Mouse (Mus musculus): ENCODE results near the gene Cwc22.

The Cwc22 gene

DNA sequence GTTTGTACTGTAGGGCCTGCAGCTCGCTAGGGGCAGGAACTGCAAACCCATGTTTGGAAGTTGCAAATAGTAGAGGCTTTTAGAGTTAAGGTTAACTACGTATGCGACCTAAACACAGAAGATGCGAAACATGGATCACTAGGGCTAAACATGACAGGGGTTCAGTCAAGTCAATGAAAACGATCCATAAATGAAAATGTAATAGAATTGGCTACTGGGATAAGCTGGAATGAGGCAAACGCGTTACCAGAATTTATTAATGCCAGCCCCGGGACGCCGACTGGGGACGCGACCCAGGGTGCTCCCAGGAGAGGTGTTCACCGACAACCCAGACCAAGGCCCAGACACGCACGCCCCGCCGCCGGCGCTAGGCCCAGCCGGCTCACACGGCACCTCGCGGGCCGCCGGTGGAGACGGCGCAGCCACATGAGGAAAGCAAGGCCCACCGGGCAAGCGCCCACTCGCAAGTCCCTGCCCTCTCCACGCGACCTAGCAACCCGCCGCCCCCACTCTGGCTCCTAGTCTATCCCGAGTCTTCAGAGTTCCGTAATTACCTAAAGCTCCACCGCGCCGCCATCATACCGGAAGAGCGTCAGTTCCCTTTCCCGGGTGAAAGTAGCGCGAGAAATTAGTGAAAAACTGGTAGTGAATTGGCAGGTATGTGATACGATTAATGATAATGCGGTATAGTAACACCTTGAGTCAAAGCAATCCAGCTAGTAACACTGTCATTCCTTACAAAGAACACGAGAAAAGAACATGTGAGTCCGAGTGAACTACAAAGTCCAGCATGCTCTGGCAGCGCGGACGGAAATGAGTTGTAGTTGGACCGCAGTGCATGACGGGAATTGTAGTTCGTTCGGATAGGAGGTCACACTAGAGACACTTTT, at the start of gene Cwc22:
Gene Cwc22, minus strand, starts transcription at position 780 of the 890 bp plus-strand sequence.
- DNase-seq (ENCODE audit: low read depth), result peak; percentile 100

DNA sequence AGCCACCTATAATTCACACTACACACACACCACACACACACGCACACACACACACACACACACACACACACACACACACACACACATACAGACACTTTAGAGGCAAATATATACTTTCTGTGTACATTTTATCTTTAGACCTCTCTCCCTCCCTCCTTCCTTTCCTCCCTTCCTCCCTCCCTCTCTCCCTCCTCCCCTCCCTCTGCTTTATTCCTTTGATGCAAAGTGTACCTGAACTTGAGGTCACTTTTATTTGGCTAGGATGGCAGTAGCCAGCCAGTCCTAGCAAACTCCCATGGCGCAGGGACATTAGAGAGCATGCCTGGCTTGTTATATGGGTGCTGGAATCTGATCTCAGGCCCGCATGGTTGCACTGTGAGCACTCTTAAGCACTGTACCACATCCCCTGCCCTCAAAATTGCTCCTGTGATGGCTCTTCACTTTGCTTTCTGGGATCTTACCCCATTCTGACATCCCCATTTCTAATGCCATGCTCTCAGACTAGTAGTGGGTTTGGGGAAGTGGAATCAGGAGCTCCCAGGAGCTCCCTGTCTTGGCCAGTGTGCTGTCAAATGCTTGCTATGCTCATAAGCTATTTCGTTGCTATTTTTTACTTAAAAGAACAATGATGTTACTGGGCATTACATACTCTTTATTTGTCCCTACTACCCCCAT, 47.7 kb upstream of the Cwc22 start:
- no peak for DNase-seq (ENCODE audit: low read depth)

DNA sequence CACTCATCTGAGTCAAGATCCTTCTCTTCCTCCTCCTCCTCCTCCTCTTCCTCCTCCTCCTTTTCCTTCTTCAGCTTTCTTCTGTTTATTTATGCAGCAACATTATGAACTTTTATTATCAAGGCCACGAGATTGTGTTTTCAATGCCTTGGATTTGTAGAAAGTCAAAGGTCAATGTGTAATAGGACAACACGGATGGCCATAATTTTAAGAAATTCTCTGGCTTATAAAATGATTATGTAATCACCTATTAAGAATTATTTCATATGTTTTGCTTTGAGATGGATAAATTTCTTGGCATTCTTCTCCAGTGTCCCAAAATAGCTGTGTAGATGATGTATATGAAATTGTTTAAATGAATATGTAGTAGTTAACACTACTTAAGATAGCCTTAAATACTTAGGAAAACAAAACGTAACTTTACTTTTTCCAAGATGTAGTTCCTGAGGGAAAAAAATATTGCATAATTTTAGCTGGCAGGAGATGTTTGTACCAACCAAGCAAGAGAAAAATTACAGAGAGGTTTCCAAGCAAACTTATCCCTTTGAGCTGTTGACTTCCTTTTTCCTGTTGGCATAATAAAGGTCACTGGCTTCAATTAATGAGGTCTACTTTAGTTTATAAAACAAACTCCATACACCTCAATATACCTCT, 46.9 kb upstream of the Cwc22 start:
- no peak for DNase-seq (ENCODE audit: low read depth)

DNA sequence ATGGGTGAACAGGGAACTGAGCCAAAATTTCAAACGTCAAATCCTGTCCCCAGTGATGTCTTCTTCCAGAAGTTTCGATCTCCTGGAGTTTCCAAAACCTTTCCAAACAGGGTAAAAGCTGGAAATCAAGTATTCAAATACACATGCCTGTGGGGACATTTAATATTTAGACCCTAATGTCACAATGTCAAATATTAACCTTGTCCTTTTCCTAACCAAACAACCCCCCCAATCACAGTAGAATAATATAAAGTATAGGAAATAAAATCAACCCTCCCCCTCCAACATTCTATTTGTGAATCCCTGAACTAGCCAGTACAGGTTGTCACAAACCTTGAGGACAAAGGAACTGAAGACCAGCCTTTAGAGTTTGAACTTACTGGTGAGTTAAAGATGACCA, 44.6 kb upstream of the Cwc22 start:
- no peak for DNase-seq (ENCODE audit: low read depth)

DNA sequence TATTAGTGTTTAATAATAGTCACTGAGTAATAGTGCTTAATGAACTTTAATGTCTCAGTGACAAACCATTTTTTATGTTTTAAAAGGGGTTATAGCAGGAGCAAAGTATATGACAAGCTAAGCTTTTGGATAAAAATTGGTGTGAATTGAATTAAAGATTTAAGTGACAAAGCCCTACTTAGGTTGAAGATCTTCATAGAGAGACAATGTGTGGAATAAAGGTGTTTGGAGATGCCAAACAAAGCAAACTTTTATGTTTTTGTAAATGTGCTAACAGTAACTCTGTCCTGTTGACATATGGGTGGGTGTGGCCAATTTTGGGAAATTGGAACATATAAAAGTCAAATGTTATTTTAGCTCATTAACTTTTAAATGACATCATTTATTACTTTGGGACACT, 43.9 kb upstream of the Cwc22 start:
- DNase-seq (ENCODE audit: low read depth), result no peak

DNA sequence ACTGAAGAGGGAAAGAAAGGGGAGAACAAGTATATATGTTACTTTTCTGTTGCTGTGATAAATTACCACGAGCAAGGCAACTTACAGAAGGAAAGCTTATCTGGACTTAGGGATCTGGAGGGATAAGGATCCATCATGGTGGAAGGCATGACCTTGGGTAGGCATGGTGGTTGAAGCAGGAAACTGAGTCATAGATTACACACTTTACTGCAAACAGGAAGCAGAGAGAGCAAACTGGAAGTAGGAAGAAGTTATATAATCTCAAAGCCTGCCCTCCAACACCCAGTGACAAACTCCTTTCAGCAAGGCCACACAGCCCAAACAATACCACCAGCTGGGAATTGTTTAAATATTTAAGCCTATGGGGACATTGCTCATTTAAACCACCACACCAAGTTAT, 43.2 kb upstream of the Cwc22 start:
- DNase-seq (ENCODE audit: low read depth), result no peak

DNA sequence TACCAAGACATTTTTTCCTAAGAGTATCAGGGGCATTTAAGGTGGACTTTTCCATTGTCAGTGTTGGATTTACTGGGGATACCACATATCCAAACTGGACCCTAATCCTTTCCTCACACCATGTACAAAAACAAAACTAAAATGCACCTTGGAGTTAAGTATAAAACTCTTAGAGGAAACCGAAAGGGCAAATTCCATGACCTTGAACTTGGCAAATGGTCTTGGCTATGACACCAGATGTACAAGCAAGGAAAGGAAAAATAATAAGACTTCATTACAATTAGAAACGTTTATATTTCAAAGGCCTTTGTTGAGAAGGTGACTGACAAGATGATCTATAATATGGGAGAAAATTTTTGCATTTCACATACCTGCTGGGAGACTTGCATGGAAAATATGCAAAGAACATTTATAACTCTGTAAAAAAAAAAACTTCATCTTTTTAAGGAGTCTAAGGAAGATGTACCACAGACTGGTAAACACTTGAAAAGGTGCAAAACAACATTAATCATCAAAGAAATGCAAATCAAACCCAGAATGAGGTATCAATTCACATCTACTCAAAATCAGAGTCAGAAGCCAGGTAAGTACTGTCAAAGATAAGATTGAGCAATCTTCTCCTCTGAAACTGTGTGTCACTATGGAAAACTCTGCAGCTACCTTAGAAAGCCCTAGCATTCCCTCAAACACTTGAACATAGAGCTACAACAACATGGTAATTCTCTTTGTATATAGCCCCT, 40.0 kb upstream of the Cwc22 start:
- DNase-seq (ENCODE audit: low read depth), result no peak

DNA sequence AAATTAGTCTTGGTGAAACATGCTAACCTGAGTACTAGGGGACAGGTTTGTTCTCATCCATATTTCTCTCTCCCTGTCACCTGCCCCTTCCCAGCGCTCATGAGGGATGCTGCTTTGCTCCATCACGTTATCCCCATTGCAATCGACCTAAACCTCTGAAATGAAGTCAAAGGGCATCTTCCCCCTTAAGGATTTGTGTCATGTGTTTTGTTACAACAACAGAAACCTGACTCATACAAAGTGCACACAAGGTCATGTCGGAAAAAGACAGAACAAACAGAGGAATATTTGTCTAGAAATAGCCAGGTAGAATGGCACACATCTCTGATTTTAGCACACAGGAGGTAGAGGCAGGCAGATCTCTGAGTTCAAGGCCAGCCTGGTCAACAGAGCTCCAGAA, 38.0 kb upstream of the Cwc22 start:
- DNase-seq (ENCODE audit: low read depth), result no peak

DNA sequence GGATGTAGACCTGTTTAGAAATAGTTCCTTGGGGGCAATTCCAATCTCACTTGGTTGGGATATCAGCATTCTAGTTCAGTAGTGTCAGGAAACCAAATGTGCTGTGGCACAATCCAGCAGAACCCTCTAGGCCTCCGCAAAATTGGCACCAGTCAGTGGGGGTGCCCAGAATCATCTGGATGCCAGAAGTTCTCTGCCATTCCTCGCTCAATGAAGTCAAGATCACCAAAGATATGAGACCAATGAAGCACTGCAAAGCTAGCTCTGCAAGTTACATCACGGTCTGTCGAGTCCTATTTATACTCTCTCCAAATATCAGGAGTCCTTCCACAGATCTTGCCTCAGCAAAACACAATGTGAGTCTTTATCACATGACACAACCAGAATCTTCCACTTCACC, 35.7 kb upstream of the Cwc22 start:
- no peak for DNase-seq (ENCODE audit: low read depth)

DNA sequence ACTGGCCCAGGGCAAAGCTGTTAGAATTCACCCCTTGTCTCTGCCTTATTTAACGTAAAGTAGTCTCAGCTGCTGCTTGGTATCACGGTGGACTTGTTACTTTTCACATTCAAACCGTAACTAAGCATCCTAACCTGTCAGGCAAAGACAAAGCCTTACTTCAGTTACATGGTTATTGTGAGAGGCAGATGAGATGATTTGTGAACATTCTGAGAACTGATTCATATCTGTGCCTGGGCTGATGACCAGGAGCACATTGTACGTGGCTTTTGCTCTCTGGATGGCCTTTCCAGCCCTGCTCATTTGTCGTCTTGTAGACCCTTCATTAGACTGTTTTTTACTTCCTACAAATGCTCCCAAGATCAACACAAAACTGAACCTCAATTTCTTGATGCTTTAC, 34.5 kb upstream of the Cwc22 start:
- DNase-seq (ENCODE audit: low read depth), result no peak

DNA sequence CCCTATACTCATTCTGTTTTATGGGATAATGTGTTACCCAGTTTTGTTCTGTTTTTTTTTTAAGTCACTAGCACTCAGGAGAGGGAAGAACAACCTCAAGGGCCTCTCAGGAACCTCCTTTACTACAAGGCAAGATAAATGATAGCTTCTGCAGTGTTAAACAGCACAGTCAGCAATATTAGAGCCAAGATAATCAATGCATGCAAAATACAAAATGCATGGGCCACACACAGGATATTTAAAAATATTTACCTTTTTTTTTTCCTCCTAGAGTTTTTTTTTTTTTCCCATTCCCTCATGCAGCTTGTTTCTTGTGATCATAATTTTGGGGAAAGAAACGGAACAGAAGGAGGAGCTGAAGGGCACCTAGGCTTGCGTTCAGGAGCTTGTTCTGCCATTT, 33.3 kb upstream of the Cwc22 start:
- DNase-seq (ENCODE audit: low read depth), result no peak

DNA sequence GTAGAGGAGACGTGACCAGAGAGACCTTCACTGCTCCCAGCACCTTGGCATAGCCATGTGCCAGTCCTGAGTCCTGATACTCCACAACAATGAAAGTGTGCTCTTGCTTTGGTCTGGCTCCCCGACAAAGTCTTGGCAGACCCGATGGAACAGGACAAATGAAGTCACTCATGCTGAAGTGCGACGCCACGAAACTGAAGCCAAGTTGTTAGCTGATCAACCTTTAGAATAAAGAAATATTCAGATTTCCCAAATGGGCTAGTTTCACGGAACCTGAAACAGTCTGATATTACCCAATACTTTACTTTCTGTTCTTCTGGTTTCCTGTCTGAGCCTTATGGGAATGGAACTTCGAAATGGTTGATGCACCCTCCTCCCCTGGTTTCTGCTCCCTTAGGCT, 32.9 kb upstream of the Cwc22 start:
- no peak for DNase-seq (ENCODE audit: low read depth)

DNA sequence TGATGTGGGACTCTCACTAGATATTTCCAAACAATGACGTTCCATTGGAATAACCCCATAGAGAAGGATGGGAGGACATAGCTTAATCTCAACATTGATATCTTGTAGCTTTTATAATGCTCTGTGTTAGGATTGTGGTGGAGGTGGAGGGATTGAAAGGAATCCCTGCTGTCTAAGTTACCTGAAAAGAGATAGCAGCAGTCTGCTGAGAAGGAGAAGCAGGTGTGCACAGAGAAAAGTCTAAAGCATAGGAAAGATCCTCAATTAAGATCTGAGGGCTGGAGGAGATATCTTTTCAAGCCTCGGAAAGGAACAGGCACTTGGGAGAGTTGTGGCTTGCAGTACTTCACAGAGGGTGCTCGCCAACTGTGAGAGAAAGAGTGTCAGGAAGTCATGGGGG, 32.1 kb upstream of the Cwc22 start:
- no peak for DNase-seq (ENCODE audit: low read depth)

DNA sequence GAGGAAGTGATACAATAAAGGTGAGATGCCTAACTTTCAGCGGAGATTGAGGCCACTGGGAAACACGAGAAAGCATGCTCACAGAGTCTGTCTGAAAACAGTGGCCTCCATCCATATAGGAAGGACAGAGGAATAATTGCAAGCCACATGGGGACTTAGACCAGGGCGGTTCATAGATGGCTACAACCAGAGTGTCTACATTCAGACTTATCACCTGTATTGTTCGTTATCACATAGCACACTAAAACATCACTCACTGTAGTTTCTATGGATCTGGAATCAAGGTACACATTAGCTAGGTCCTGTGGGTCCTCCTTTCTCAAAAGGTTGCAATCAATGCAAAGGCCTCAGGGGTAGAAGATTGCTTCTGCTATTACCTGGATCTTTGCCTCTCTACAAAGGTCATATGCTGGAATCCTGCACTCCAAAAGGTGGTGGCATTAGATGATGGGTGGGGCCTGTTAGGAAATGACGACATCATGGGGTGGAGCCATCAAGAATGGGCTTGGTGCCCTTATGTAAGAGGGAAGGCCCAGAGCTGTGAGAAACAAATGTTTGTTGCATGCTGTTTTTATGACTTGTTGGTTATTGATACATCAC, 30.2 kb upstream of the Cwc22 start:
- DNase-seq (ENCODE audit: low read depth), result no peak

DNA sequence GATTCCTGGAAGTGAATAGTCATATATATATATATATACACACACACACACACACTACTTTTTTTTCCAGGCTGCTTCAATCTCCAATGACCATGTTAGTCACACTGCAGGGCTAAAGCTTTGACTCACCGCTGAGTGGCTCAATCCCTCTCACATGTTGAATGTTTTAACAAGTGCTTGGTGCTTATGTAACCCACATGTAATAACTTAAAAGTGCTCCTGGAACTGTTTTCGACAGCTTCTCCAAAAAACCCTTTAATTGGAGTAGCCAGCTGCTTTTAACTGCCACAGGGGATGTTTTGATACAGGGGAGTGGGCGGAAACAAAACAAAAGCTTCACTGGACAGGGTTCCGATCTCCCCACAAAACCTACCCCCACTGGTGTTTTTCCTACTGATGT, 29.4 kb upstream of the Cwc22 start:
- no peak for DNase-seq (ENCODE audit: low read depth)

DNA sequence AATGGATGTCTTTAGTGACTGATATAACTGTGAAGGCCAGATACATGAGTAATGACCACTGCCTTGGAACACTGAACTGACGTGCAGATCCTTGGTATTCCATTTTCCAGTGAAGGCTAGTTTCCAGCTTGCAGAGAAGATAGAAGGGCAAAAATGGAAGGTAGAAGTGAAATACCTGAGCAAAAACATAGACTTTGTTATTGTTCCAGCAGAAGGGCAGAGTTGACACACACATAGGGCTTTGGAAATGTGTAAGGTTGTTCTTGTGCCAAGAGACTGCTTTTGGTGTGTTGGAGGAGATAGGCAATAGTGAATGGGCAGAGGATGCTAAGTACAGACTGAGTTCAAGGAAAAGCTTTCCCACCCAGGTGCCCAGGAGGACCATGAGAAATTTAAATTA, 28.8 kb upstream of the Cwc22 start:
- DNase-seq (ENCODE audit: low read depth), result no peak

DNA sequence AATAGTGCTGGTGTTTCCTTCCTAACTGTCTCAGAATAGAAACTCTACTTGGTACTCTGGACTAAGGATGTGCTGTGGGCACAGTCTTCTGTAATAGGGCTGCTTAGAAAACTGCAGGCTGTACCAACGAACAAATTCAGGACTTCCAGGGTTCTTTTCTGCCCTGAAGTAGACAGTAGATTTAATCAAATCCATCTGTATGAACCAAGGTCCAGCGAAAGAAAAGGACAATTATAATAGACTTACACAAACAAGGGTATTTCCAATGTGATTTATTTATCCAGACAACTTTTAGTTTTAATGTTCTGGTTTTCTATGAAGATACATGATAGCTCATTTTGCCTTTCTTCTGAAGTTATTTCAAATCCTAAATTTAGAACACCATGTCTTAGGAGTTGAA, 28.2 kb upstream of the Cwc22 start:
- no peak for DNase-seq (ENCODE audit: low read depth)

DNA sequence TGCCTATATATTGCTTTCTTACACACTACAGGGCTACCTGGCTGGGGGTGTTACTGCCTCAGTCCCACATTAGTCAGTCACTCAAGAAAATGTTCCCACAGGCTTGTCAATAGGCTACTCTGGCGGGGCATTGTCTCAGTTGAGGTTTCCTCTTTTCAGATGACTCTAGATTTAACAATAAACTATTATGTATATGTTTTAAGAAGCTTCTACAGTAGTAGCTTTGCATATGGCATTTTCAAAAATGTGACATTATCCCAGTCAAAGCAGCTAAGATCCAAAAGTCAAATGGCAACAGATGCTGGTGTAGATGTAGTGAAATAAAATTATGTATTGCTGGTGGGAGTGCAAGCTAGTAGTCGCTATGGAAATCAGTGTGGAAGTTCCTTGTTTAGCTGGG, 27.1 kb upstream of the Cwc22 start:
- no peak for DNase-seq (ENCODE audit: low read depth)

DNA sequence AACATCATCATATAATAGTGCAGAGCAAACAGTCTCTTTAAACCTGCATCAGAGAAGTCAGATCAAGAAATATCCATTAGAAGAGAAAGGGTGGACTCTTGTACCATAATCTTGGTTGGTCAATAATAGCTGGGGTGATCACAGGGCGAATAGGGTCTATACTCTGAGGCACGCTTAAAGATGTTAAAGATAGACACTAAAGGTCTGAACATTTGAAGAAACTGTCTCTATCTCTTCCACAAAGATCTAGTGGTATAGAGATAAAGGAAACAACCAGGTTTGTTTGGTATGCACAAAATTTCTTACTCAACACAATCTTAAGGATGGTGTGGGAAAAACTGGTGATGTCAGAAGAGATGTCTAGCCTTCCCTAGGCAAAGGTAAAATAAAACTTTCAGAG, 26.4 kb upstream of the Cwc22 start:
- no peak for DNase-seq (ENCODE audit: low read depth)

DNA sequence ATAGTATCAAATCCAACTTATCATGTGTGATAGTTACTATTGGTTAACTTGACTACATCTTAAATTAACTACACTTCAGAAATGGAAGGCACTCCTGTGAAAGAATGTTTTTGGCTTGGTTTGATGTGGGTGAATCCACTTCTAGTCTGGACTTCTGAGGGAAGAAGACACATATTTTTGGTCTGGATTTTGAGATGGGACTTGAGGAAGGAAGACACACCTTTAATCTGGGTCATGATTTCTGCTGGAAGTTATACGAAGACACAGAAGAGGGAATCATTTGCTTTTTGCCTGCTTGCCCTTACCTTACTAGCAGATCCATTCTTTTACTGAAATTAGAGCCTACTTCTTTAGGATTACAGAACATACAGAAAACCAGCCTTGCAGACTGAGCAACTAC, 25.7 kb upstream of the Cwc22 start:
- no peak for DNase-seq (ENCODE audit: low read depth)

DNA sequence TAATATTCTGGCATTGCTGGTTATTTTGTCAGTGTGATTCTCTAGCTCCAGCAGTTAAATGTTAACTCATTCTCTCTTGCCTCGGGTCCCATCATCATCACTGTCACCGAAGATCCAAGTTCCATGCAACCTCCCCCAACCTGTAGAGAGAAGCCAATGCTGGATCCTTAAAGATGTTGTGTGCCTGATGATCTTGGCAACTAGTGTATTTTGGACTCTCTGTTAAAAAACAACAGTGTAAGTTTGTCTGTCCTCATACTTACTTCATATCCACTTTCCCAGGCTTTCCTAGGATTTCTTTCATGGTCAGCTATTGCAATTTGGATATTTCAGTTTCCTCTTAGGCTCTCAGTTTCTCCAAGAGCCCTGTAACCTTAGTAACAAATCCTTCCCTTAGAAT, 25.2 kb upstream of the Cwc22 start:
- no peak for DNase-seq (ENCODE audit: low read depth)

DNA sequence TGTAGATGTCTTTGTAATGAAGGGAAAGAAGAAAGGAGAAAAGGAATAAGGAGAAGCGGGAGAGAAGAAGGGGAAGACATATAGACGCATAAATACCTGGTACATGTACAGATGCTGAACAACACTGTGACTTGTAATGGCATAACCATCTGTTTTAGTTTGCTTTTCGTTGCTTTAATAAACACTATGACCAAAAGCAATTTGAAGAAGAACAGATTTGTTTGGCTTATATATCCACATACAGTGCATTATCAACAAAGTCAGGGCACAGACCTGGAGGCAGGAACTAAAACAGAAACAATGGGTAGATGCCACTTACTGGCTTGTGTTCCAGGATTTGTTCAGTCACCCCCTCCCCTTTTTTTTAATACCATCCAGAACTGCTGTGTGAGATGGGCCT, 24.4 kb upstream of the Cwc22 start:
- no peak for DNase-seq (ENCODE audit: low read depth)

Data from c-Kit-positive CD71-positive TER-119-negative erythroid progenitor cells, embryonic 14.5 days (primary cell).